Mouse (Mus musculus): ENCODE results near the gene Serpinc1. TPM values are rescaled to one million over a fixed set of nuclear protein-coding genes. Genes with fewer than 3 reads are reported as not detected.
A peak's percentile ranks its signal among the peaks of the same experiment; 100 is the strongest.

Serpinc1 gene
- polyA plus RNA-seq, 1 experiment from 2014 or later: 2.0 TPM

DNA sequence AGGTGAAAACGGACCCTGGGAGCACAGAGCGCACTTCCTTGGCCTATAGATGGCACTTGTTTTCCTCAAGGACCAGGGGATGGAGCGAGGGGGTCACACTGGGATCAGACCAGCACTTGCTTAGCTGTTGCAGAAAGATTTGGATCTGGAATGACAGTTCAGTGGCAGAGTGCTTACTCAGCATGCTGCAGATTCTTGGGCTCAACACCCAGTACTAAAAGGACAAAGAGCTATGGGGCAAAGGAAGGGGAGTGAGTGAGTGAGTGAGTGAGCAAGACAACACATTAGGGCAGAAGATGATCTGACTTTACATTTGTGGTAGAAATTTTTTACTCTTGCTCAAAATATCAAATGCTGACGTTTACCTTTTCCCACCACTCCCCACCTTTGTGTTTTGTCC, 26.6 kb downstream of the Serpinc1 start:
- no peak overlapping the region for H3K9ac ChIP-seq (ENCODE audit: low read length)
- H3K27me3 ChIP-seq (replicated peaks; ENCODE audit: control insufficient read depth, insufficient read depth, low read length): no peaks in the 10 kb centered on the region
- H3K36me3 ChIP-seq (ENCODE audit: control insufficient read depth, insufficient read depth, low read length): peaks cover 11% of the 10 kb centered on the region
- 73% methylated on average over 4 of the region's 4 CpGs for WGBS
- no peak overlapping the region for H3K4me3 ChIP-seq (ENCODE audit: low read depth, low read length)
- H3K27ac ChIP-seq (ENCODE audit: low read depth): no peak overlapping the region
- no peaks in the 10 kb centered on the region for H3K4me1 ChIP-seq (replicated peaks; ENCODE audit: control insufficient read depth, insufficient read depth, low read length)
- ATAC-seq (replicated peaks; ENCODE audit: low FRiP score, low TSS enrichment, low read depth): no peak
- H3K9me3 ChIP-seq (ENCODE audit: control insufficient read depth, low read length): no peaks in the 10 kb centered on the region
- no peak overlapping the region for H3K4me2 ChIP-seq (ENCODE audit: low read length)
- peak; percentile 34 for DNase-seq (ENCODE audit: low spot score)

DNA sequence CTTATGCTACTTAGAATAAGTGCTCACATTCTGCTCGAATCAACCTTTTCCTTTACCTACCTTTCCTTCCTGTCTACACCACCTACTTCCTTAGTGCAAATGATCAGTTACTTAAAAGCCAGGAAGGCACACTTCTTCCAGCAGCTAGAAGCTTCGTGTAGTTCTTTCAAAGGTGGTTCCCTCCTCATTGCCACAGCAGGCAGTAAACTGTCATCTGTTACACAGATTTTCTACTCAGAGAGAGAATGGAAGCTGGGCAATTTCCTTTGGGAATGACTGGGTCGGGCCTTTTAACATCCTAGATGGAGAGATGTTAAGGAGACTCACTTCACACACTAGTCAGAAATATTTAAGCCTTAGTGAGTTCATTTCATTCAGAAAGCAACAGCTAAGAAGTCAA, 27.1 kb downstream of the Serpinc1 start:
- H3K36me3 ChIP-seq (ENCODE audit: control insufficient read depth, insufficient read depth, low read length): peaks cover 11% of the 10 kb centered on the region
- no peak overlapping the region for H3K4me3 ChIP-seq (ENCODE audit: low read depth, low read length)
- WGBS: 80% methylated on average over 3 of the region's 3 CpGs
- DNase-seq (ENCODE audit: low spot score) (peak; percentile 6), ATAC-seq (replicated peaks; ENCODE audit: low FRiP score, low TSS enrichment, low read depth) (no peak)
- H3K9ac ChIP-seq (ENCODE audit: low read length): no peak overlapping the region
- no peaks in the 10 kb centered on the region for H3K27me3 ChIP-seq (replicated peaks; ENCODE audit: control insufficient read depth, insufficient read depth, low read length)
- H3K4me2 ChIP-seq (ENCODE audit: low read length): no peak overlapping the region
- H3K9me3 ChIP-seq (ENCODE audit: control insufficient read depth, low read length): no peaks in the 10 kb centered on the region
- no peaks in the 10 kb centered on the region for H3K4me1 ChIP-seq (replicated peaks; ENCODE audit: control insufficient read depth, insufficient read depth, low read length)
- H3K27ac ChIP-seq (ENCODE audit: low read depth): no peak overlapping the region

GRCm38 (mm10) chr1:161006471-161006870, 28.1 kb downstream of the Serpinc1 start:
- Histone ChIP-seq H3K27ac (ENCODE audit: low read depth) (no peak overlapping the region), H3K9me3 (ENCODE audit: control insufficient read depth, low read length) (no peaks in the 10 kb centered on the region), H3K36me3 (ENCODE audit: control insufficient read depth, insufficient read depth, low read length) (peaks cover 12% of the 10 kb centered on the region), H3K9ac (ENCODE audit: low read length) (no peak overlapping the region), H3K27me3 (replicated peaks; ENCODE audit: control insufficient read depth, insufficient read depth, low read length) (no peaks in the 10 kb centered on the region), H3K4me1 (replicated peaks; ENCODE audit: control insufficient read depth, insufficient read depth, low read length) (no peaks in the 10 kb centered on the region), H3K4me3 (ENCODE audit: low read depth, low read length) (no peak overlapping the region), H3K4me2 (ENCODE audit: low read length) (no peak overlapping the region)
- ATAC-seq (replicated peaks; ENCODE audit: low FRiP score, low TSS enrichment, low read depth): no peak
- WGBS: 91% methylated on average over 5 of the region's 5 CpGs
- peak; percentile 23 for DNase-seq (ENCODE audit: low spot score)

- Histone ChIP-seq H3K4me2 (ENCODE audit: low read length) (no peak overlapping the region), H3K27ac (ENCODE audit: low read depth) (no peak overlapping the region), H3K9me3 (ENCODE audit: control insufficient read depth, low read length) (no peaks in the 10 kb centered on the region), H3K4me1 (replicated peaks; ENCODE audit: control insufficient read depth, insufficient read depth, low read length) (no peaks in the 10 kb centered on the region), H3K36me3 (ENCODE audit: control insufficient read depth, insufficient read depth, low read length) (peaks cover 27% of the 10 kb centered on the region), H3K9ac (ENCODE audit: low read length) (no peak overlapping the region), H3K27me3 (replicated peaks; ENCODE audit: control insufficient read depth, insufficient read depth, low read length) (no peaks in the 10 kb centered on the region), H3K4me3 (ENCODE audit: low read depth, low read length) (no peak overlapping the region)
- ATAC-seq (replicated peaks; ENCODE audit: low FRiP score, low TSS enrichment, low read depth) (no peak), DNase-seq (ENCODE audit: low spot score) (peak; percentile 38)
- WGBS: 100% methylated on average over 2 of the region's 2 CpGs
Observed at GRCm38 (mm10) chr1:161008038-161008437, 29.7 kb downstream of the Serpinc1 start.

DNA sequence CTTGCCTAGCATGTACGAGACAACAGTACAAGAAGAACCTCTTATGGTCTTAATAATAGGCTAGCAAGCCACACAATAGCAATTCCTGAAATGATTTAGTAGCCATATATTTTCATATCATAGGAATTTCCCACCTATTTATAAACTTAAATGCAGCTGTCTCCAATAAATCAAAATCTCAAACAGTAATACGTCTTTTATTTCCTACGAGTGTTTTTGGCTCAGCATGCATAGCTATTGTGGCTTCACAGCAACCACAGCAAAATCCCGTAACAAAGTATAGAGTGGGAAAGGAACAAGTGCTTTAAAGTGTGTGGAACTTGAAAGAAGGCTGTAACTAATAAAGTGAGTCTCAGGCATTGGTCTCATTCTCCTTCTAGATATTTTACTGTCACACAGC, 32.1 kb downstream of the Serpinc1 start:
- no peak overlapping the region for H3K9ac ChIP-seq (ENCODE audit: low read length)
- H3K27ac ChIP-seq (ENCODE audit: low read depth): no peak overlapping the region
- H3K4me1 ChIP-seq (replicated peaks; ENCODE audit: control insufficient read depth, insufficient read depth, low read length): no peaks in the 10 kb centered on the region
- ATAC-seq (replicated peaks; ENCODE audit: low FRiP score, low TSS enrichment, low read depth) (no peak), DNase-seq (ENCODE audit: low spot score) (peak; percentile 13)
- no peak overlapping the region for H3K4me2 ChIP-seq (ENCODE audit: low read length)
- WGBS: 81% methylated on average over 4 of the region's 4 CpGs
- no peak overlapping the region for H3K4me3 ChIP-seq (ENCODE audit: low read depth, low read length)
- no peaks in the 10 kb centered on the region for H3K9me3 ChIP-seq (ENCODE audit: control insufficient read depth, low read length)
- peaks cover 28% of the 10 kb centered on the region for H3K36me3 ChIP-seq (ENCODE audit: control insufficient read depth, insufficient read depth, low read length)
- H3K27me3 ChIP-seq (replicated peaks; ENCODE audit: control insufficient read depth, insufficient read depth, low read length): no peaks in the 10 kb centered on the region

DNA sequence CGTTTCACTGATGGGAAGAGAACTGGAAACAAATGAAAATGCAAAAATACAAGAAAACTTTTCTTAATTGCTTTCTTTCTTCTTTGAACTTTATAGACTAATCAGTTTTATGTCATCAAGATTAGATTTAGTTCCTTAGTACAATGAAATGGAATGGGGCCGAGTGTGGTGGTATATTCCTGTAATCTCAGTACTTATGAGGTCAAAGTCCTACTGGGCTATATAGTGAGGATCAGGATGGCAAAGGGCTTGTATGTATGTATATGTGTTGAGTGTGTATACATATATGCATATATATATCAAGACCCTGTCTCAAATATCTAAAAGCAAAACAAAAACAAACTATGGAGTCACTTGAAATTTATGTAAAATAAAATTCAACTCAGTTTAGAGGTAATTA, 38.0 kb downstream of the Serpinc1 start:
- Histone ChIP-seq H3K27me3 (replicated peaks; ENCODE audit: control insufficient read depth, insufficient read depth, low read length) (no peaks in the 10 kb centered on the region), H3K4me1 (replicated peaks; ENCODE audit: control insufficient read depth, insufficient read depth, low read length) (no peaks in the 10 kb centered on the region), H3K36me3 (ENCODE audit: control insufficient read depth, insufficient read depth, low read length) (peaks cover 48% of the 10 kb centered on the region), H3K4me2 (ENCODE audit: low read length) (no peak overlapping the region), H3K4me3 (ENCODE audit: low read depth, low read length) (no peak overlapping the region), H3K27ac (ENCODE audit: low read depth) (no peak overlapping the region), H3K9me3 (ENCODE audit: control insufficient read depth, low read length) (no peaks in the 10 kb centered on the region), H3K9ac (ENCODE audit: low read length) (no peak overlapping the region)
- DNase-seq (ENCODE audit: low spot score) (no peak), ATAC-seq (replicated peaks; ENCODE audit: low FRiP score, low TSS enrichment, low read depth) (no peak)
- 79% methylated on average over 2 of the region's 2 CpGs for WGBS

- Histone ChIP-seq H3K4me3 (ENCODE audit: low read depth, low read length) (no peak overlapping the region), H3K27me3 (replicated peaks; ENCODE audit: control insufficient read depth, insufficient read depth, low read length) (no peaks in the 10 kb centered on the region), H3K9ac (ENCODE audit: low read length) (no peak overlapping the region), H3K36me3 (ENCODE audit: control insufficient read depth, insufficient read depth, low read length) (peaks cover 36% of the 10 kb centered on the region), H3K9me3 (ENCODE audit: control insufficient read depth, low read length) (no peaks in the 10 kb centered on the region), H3K4me2 (ENCODE audit: low read length) (no peak overlapping the region), H3K27ac (ENCODE audit: low read depth) (no peak overlapping the region), H3K4me1 (replicated peaks; ENCODE audit: control insufficient read depth, insufficient read depth, low read length) (no peaks in the 10 kb centered on the region; the same call in 1 of the 2 replicates)
- ATAC-seq (replicated peaks; ENCODE audit: low FRiP score, low TSS enrichment, low read depth) (no peak), DNase-seq (ENCODE audit: low spot score) (no peak)
- WGBS: 95% methylated on average over 14 of the region's 14 CpGs
Observed at GRCm38 (mm10) chr1:161020051-161020450, 41.7 kb downstream of the Serpinc1 start.

GRCm38 (mm10) chr1:161025410-161026210, 47.2 kb downstream of the Serpinc1 start:
- H3K27ac ChIP-seq (ENCODE audit: low read depth): no peak overlapping the region
- no peak overlapping the region for H3K4me3 ChIP-seq (ENCODE audit: low read depth, low read length)
- DNase-seq (ENCODE audit: low spot score) (no peak), ATAC-seq (replicated peaks; ENCODE audit: low FRiP score, low TSS enrichment, low read depth) (no peak)
- 82% methylated on average over 5 of the region's 5 CpGs for WGBS
- H3K9ac ChIP-seq (ENCODE audit: low read length): no peak overlapping the region
- H3K36me3 ChIP-seq (ENCODE audit: control insufficient read depth, insufficient read depth, low read length): peaks cover 27% of the 10 kb centered on the region
- H3K27me3 ChIP-seq (replicated peaks; ENCODE audit: control insufficient read depth, insufficient read depth, low read length): no peaks in the 10 kb centered on the region
- H3K4me2 ChIP-seq (ENCODE audit: low read length): no peak overlapping the region
- H3K4me1 ChIP-seq (replicated peaks; ENCODE audit: control insufficient read depth, insufficient read depth, low read length): no peaks in the 10 kb centered on the region; the same call in 1 of the 2 replicates
- H3K9me3 ChIP-seq (ENCODE audit: control insufficient read depth, low read length): no peaks in the 10 kb centered on the region

DNA sequence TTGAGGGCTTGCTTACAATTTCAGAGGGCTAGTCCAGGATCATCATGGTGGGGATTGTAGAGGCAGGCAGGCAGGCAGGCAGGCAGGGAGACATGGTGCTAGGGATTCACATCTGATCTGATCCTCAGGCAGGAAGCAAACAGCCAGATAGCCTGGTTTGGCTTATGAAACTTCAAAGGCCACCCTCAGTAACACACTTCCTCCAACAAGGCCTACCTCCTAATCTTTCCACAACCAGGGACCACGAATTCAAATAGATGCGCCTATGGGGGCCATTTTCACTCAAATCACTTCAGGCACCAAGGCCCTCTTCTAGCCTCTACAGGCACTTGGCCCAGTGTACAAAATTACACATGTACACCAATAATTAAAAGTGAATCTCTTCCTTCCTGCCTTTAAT, 48.8 kb downstream of the Serpinc1 start:
- Histone ChIP-seq H3K4me1 (replicated peaks; ENCODE audit: control insufficient read depth, insufficient read depth, low read length) (no peaks in the 10 kb centered on the region; the same call in 1 of the 2 replicates), H3K4me2 (ENCODE audit: low read length) (no peak overlapping the region), H3K27me3 (replicated peaks; ENCODE audit: control insufficient read depth, insufficient read depth, low read length) (no peaks in the 10 kb centered on the region), H3K36me3 (ENCODE audit: control insufficient read depth, insufficient read depth, low read length) (peaks cover 39% of the 10 kb centered on the region), H3K9me3 (ENCODE audit: control insufficient read depth, low read length) (no peaks in the 10 kb centered on the region), H3K27ac (ENCODE audit: low read depth) (no peak overlapping the region), H3K4me3 (ENCODE audit: low read depth, low read length) (no peak overlapping the region), H3K9ac (ENCODE audit: low read length) (no peak overlapping the region)
- ATAC-seq (replicated peaks; ENCODE audit: low FRiP score, low TSS enrichment, low read depth) (no peak), DNase-seq (ENCODE audit: low spot score) (no peak)
- WGBS: 86% methylated on average over 2 of the region's 2 CpGs
